12 mouse cellular contexts compared by ENCODE assay signal in genomic region chr2:153298460-153298859, GRCm38 (mm10). TPM values are rescaled to one million over a fixed set of nuclear protein-coding genes. Genes with fewer than 3 reads are reported as not detected.
A peak's percentile ranks its signal among the peaks of the same experiment; 100 is the strongest.
DNase-seq lines count a peak whose midpoint lies in the region; TF ChIP-seq lines count a peak whose summit lies in the region.
"Had no signal": no experiment of that assay in that cellular context is flagged by ENCODE, and none has a peak within 500 bp of the region (broad histone marks: within the 10 kb centered on the region; RNA-seq: fewer than 3 reads in every experiment).

No protein-coding gene starts in this region.

- 69% methylated on average over 4 of the region's 4 CpGs for WGBS in heart, embryonic 10.5 days

- no peaks in the 10 kb centered on the region for H3K9me3 ChIP-seq in heart, embryonic 10.5 days
- H3K9me3 ChIP-seq: limb, embryonic 10.5 days; stomach, embryonic 15.5 days had no signal

- H3K27me3 ChIP-seq in heart, embryonic 10.5 days (ENCODE audit: insufficient read depth, poor library complexity, severe bottlenecking), result no peaks in the 10 kb centered on the region
- H3K27me3 ChIP-seq in testis, adult 2 months (ENCODE audit: control insufficient read depth, insufficient read depth, low read length), result no peaks in the 10 kb centered on the region
- H3K27me3 ChIP-seq: stomach, embryonic 15.5 days had no signal

- no peak overlapping the region for H3K4me3 ChIP-seq in heart, embryonic 10.5 days
- H3K4me3 ChIP-seq in testis, adult 2 months (ENCODE audit: control insufficient read depth, low read depth, low read length), result peak overlapping the region; percentile 33
- H3K4me3 ChIP-seq: limb, embryonic 10.5 days; stomach, embryonic 15.5 days had no signal

- no peak for TF ChIP-seq CTCF in testis, adult 2 months (IDR thresholded peaks at IDR 0.05; ENCODE audit: control insufficient read depth, insufficient read depth, insufficient replicate concordance, low read depth, low read length)

- no peaks in the 10 kb centered on the region for H3K4me1 ChIP-seq in heart, embryonic 10.5 days
- H3K4me1 ChIP-seq in testis, adult 2 months (ENCODE audit: control insufficient read depth, insufficient read depth, low read length), result peaks cover 2% of the 10 kb centered on the region
- H3K4me1 ChIP-seq: stomach, embryonic 15.5 days had no signal

- no peak for TF ChIP-seq POLR2A in testis, adult 2 months (IDR thresholded peaks at IDR 0.05; ENCODE audit: control insufficient read depth, low read depth, low read length)

- peak; percentile 93 for DNase-seq in heart, adult 11 months
- DNase-seq in heart, embryonic 10.5 days (ENCODE audit: low spot score), result no peak
- peak; percentile 43 for DNase-seq in kidney, postnatal 10 days
- no peak for DNase-seq in kidney, adult 8-10 months
- no peak for DNase-seq in testis, postnatal 14 days (ENCODE audit: low spot score)
- no peak for DNase-seq in c-Kit-positive CD71-positive TER-119-positive erythroid progenitor cells, embryonic 14.5 days (ENCODE audit: low spot score)
- DNase-seq in urinary bladder, adult 18-20 months (ENCODE audit: low spot score in 2 of 2), result no peak
- DNase-seq: gastrocnemius, postnatal 36 days; right cerebral cortex, postnatal 25 days had no signal

- no peak overlapping the region for H3K27ac ChIP-seq in heart, embryonic 10.5 days
- peak overlapping the region; percentile 54 for H3K27ac ChIP-seq in testis, adult 2 months (ENCODE audit: control insufficient read depth, insufficient read depth, low read depth, low read length)
- H3K27ac ChIP-seq: limb, embryonic 10.5 days; stomach, embryonic 15.5 days had no signal

- H3K36me3 ChIP-seq in heart, embryonic 10.5 days, result no peaks in the 10 kb centered on the region
- no peaks in the 10 kb centered on the region; the same call in 1 of the 2 replicates for H3K36me3 ChIP-seq in testis, adult 2 months (ENCODE audit: control insufficient read depth, insufficient read depth, low read length)
- H3K36me3 ChIP-seq: stomach, embryonic 15.5 days had no signal

RNA-seq across cellular contexts. Expression of gene Kif3b, which starts 7.2 kb away (rescaled TPM):
- polyA plus RNA-seq in heart, embryonic 10.5 days (2016; fragmentation: Nextera tagmentation; extraction: Ambion mirVana), result 4.1 and 4.4 TPM in 2 replicates
- polyA plus RNA-seq in testis, adult 2 months (2012; rRNA removed), result 54.0 and 54.7 TPM in 2 replicates

RNA-seq across cellular contexts. Expression of gene Asxl1, which starts 47.2 kb away (rescaled TPM):
- 9.2 and 9.6 TPM in 2 replicates for polyA plus RNA-seq in heart, embryonic 10.5 days (2016; fragmentation: Nextera tagmentation; extraction: Ambion mirVana)
- polyA plus RNA-seq in testis, adult 2 months (2012; rRNA removed), result 27.6 and 28.7 TPM in 2 replicates

RNA-seq across cellular contexts. Expression of gene Pofut1, which starts 57.1 kb away (rescaled TPM):
- polyA plus RNA-seq in heart, embryonic 10.5 days (2016; fragmentation: Nextera tagmentation; extraction: Ambion mirVana), result 4.4 and 6.1 TPM in 2 replicates
- polyA plus RNA-seq in testis, adult 2 months (2012; rRNA removed), result 10.8 and 12.8 TPM in 2 replicates

RNA-seq across cellular contexts. Expression of gene Plagl2, which starts 57.2 kb away (rescaled TPM):
- polyA plus RNA-seq in heart, embryonic 10.5 days (2016; fragmentation: Nextera tagmentation; extraction: Ambion mirVana), result 22.4 and 22.8 TPM in 2 replicates
- polyA plus RNA-seq in testis, adult 2 months (2012; rRNA removed), result 16.1 and 17.3 TPM in 2 replicates

Comparison
In these comparisons a context has a peak if more than half of its experiments do, and no peak if none do; other contexts are left out.
1. DNase-seq: peak in heart, adult 11 months (single experiment) and kidney, postnatal 10 days (single experiment); none in heart, embryonic 10.5 days (single experiment), kidney, adult 8-10 months (0 of 2), testis, postnatal 14 days (single experiment), c-Kit-positive CD71-positive TER-119-positive erythroid progenitor cells, embryonic 14.5 days (single experiment) and urinary bladder, adult 18-20 months (0 of 2).
2. RNA of gene Kif3b, which starts 7.2 kb away (polyA plus RNA-seq): 54.0 to 54.7 TPM in testis, adult 2 months; 4.1 to 4.4 TPM in heart, embryonic 10.5 days; every median in the first group is over 10 times any median in the second.